Mouse (Mus musculus) spleen, adult 2 months (tissue): Measurements from ENCODE around the gene Patl1.

Experiments used
- CTCF ChIP-seq: fragments of 200-500 bp; IDR thresholded peaks from 2 replicates; pipeline ENCODE4 v1.5.1; 2011; ENCODE audit warnings: mild to moderate bottlenecking, inconsistent platforms; ENCODE audit not compliant: insufficient read depth, insufficient read length, insufficient replicate concordance; ENCODE audit errors: extremely low read depth
- POLR2A ChIP-seq: fragments of 200-500 bp; IDR thresholded peaks from 2 replicates; pipeline ENCODE4 v1.6.1; 2011; ENCODE audit warnings: low read depth, low read length, inconsistent platforms

DNA sequence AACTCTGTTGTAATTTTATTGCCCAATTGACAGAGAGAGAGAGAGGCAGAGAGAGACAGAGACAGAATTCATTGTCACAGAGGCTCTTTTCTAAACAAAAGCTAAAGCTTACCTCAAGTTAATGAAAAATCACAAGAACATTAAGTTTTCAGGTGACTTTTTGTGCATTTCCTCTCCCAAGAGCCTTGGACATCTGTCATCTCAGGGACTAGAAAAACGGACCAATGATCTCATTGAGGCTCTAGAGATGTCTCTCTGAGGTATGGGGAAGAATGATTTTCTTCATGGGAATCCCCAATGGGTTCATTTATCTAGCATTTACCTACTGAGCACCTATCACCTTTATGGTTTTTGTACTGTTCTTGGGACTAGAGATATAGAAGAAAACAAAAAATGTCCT, 37.2 kb upstream of the Patl1 start, which contains the start of gene Olfr1419:
- TF ChIP-seq CTCF (no peak), POLR2A (no peak)
